Mouse (Mus musculus) brain, embryonic 14.5 days (tissue): ENCODE measurements at regions not wholly inside any gene's neighbourhood (a gene's known extent, or its start where the extent isn't known, plus 50 kb on each side); places are given as distances from the start of the nearest gene placed in this dataset.

Source experiments
- CTCF ChIP-seq: fragments of 200-500 bp; IDR thresholded peaks from 2 replicates; pipeline ENCODE4 v1.5.1; 2012; ENCODE audit warnings: inconsistent platforms, mild to moderate bottlenecking, moderate library complexity, borderline replicate concordance; ENCODE audit not compliant: insufficient read depth, insufficient read length; ENCODE audit errors: extremely low read depth
- POLR2A ChIP-seq: fragments of 200-500 bp; IDR thresholded peaks from 2 replicates; pipeline ENCODE4 v1.6.1; 2012; ENCODE audit warnings: mild to moderate bottlenecking, inconsistent platforms, borderline replicate concordance; ENCODE audit not compliant: poor library complexity, insufficient read depth, insufficient read length, severe bottlenecking; ENCODE audit errors: extremely low read depth

GRCm38 (mm10) chr12:58628817-58629216, 359.7 kb upstream of the Clec14a start:
- TF ChIP-seq POLR2A: no peak
- TF ChIP-seq CTCF: no peak
